Mouse (Mus musculus) neutrophil, adult 5-6 weeks (primary cell): Measurements from ENCODE around the gene Smug1. TPM values are rescaled to one million over a fixed set of nuclear protein-coding genes. Genes with fewer than 3 reads are reported as not detected.
A peak's percentile ranks its signal among the peaks of the same experiment; 100 is the strongest.

Experiments used
- ATAC-seq: fragments of 151-379, 151-347 bp; 2 replicates; pipeline ENCODE4 v1.8.0; 2017; ENCODE audit warnings: mild to moderate bottlenecking, moderate TSS enrichment; ENCODE audit not compliant: insufficient number of reproducible peaks, poor library complexity, low FRiP score, severe bottlenecking; ENCODE audit errors: extremely low read depth
- total RNA-seq: library from RNA; stranded (forward); fragments of 200-1000 nt; gene quantifications from 2 replicates; pipeline ENCODE4 v1.2.3, GENCODE M21; 2017

Gene Smug1
- total RNA-seq: 5.5 and 8.1 TPM in 2 replicates

- ATAC-seq: no peak
These were observed at the start of gene Smug1 for GRCm38 (mm10) chr15:103167042-103167615. Gene Smug1 (minus strand): TSS chr15:103167092.

DNA sequence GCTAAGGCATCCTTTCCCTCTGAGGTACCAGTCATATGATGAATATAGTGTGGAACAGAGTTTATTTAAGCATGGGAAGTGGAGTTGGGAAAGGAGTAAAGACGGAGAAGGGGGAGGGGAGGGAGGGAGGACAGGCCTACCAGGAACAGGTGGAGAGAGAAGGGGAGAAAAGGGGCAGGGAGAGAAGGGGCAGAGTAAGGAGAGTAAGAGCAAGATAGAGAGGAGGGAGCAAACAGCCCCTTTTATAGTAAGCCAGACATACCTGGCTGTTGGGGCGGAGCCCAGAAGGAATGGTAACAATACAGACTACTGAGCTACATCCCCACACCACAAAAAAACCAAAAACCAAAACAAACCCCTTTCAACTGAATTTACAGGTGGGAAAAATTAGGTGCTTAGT, 49.2 kb upstream of the Smug1 start:
- ATAC-seq: no peak

DNA sequence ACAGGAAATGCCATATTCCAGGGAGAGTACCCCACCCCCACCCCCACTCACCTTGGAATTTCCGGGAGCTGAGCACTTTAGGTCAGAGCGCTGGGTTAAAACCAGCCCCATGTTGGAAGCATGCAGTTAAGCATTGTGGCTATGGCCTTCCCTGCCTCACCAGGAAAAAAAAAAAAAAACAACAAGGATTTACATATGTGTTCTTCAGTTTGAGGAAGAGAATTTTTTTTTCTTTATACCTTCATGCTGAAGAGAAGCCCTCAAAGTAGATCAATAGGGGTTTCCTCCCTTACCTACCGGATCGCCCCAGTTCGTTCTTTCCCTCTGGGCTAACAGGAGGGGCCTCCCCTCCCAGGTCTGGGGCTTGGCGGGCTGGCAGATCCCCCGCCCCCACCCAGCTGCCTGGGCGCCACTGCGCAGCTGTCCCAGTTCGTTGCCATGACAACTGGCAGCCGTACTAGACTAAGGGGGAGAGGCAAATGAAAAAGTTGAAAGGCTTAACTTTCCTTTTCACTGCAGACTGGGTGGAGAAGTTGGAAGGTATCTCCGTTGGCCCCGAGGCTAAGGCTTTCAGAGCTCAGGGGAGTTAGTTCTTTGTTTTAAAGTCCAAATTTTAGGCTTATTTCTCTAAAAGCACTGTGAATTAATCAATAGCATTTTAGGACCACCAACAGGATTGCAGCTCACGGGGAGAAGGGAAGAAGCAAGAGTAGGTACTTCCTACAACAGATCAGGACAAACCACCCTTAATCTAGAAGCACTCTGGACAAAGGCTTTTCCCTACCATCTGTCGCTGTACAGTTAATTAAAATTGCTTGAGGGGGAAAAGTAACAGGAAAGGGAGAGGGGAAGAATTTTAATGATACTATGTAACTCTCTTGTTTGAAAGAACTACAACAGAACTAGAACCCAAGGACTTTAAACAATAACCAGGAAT, 48.3 kb upstream of the Smug1 start:
- peak; percentile 55 for ATAC-seq

DNA sequence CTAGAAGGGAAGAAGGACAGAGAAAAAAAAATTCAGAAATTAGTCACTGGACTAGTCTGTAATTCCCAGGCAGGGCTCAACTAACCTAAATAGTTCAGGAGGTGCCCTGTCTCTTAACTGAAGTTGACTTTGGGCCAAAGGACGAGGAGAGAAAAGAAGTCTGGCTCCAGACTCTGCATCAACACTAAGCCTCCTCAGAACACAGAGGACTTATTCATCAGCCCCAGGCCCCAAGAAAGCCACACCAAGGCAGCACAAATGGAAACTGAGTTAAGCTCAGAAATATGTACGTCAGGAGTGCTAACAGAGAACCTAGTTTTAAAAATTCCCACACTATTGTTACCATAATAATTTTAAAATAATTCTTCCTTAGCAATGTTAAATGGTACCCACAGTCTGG, 47.3 kb upstream of the Smug1 start:
- no peak for ATAC-seq

- 0 out of 2 replicates have a peak, but pooled peaks have one; percentile 16 for ATAC-seq
These were observed 38.3 kb upstream of the Smug1 start for GRCm38 (mm10) chr15:103205156-103205555.

DNA sequence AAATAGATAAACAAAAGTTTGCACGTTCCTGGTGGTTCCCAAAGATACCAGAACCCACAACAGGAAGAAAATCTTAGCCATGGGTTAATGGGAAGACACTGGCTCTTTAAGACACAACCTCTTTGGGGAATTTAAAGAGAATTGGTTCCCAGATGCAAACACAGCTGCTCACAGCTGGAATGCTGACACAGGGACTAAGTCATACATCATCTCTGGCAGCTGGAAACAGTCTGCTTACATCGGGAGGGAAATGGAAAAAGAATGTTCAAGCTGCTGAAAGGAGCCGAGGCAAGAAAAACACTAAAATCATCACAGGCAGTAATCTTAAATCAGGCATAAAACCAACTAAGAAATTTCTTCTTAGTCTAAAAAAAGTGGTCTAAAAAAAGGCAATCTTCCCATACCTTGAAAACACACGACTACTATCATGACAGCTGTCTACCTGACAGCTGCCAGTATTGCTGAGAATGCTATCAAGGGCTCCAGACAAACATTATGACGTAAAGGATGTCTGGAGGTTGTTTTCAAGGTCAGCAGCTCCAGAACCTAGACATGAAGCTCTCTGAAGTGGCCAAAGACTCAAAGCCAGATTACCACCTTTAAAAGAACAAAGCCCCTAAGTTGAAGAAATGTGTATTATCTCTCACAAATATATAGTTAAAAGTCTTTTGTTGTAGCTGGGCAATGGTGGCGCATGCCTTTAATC, 35.3 kb upstream of the Smug1 start:
- no peak for ATAC-seq

GRCm38 (mm10) chr15:103197785-103198184, 30.9 kb upstream of the Smug1 start:
- ATAC-seq: no peak

DNA sequence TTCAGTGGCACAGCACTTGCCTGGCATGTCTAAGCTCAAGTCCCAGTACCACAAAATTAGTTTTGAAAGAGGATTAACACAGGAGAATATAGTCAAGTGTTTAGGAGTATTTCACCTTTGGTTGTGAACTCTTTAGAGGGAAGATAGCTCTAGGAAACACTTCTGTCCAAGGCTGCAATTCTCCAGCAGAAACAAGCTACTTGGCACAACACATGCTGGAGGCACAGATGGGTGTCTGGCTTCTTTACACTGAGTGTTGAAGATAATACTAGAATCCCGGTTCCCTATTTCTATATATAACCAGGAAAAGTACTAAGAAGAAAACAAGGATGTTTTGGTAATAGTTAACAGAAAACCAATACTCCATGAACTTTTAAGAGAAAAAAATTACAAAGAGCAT, 29.9 kb upstream of the Smug1 start:
- ATAC-seq: no peak

DNA sequence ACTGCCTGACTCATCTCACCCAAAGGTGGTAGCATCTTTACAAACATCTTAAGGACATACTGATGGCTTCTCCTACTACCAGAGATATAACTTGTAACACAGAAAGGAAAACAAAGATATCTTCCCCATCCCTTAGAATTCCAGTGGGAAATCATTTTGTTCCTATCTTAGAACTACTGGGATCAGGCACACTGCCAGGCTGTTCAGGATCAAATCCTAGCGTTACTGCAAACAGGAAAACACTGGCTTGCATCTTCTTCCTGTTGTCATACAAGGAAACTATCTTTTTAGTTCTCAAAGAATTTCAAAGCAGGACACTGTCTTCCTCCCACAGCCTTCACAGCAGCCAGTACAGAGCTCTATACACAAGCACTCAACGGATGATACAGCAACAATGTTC, 26.7 kb upstream of the Smug1 start:
- ATAC-seq: no peak

- ATAC-seq: peak; percentile 50
These were observed 23.9 kb upstream of the Smug1 start for GRCm38 (mm10) chr15:103190531-103191462.

- no peak for ATAC-seq
These were observed 23.2 kb upstream of the Smug1 start for GRCm38 (mm10) chr15:103190083-103190482.

DNA sequence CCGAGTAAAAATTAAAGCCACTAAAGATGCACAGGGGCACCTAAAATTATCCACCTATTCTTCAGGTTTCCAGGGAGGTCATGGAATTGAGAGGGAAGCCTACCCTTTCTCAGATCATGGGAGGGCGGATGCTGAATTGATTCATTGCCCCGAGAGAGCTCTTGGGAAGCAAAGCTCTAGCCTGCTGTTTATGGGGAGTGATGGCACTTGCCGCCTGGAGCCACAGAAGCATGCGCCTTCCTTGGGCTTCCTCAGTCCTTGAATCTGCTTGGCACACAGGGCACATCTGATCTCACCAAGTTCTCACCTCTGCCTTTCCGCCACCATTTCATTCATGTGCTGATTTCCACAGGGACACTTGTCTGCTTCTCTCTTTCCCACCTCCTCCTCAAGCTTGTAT, 20.9 kb upstream of the Smug1 start:
- ATAC-seq: no peak

GRCm38 (mm10) chr15:103185462-103186198, 18.7 kb upstream of the Smug1 start:
- no peak for ATAC-seq

DNA sequence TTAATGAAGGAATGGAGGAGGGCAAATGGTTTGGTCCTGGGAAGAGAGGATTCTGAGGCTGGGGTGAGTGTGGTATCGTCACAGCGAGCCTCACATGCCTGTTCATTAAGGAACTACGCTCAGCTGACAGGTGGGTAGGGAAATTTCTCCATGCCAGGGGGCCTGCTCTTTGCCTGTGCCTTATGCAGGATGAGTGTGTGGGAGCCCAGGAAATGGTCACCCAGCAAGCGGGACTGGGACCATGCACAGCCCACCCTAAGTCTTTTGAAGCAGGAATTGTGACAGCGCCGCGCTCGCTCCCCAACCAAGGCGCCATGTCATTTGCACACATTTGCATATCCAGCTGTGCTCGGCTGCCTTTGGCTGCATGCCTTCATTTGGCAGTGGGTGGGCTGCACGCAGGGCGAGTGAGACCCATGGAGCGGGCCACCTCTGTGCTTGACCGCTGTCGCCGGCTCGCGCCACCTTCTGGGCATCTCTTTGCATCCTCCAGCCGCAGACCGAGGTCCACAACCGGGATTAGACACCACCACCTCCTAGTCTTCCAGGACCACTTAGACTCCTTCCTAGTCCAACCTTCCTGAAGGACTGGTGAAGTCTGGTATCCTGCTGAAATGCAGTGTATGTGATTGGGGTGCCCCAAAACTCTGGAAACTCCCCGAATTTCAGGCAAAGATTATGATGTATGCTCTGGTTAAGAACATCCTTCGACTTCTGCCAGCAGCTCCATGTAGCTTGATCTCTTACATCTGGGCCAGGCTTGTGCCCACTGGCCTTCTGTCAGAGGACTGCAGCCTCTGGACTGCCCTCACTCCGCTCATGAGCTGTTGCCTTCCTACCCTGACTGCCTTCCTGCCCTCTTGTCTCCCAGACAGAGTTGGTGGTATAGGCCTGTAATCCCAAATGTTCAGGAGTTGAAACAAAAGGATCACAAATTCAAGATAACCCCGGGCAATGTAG, 17.0 kb upstream of the Smug1 start:
- no peak for ATAC-seq

GRCm38 (mm10) chr15:103183135-103183534, 16.2 kb upstream of the Smug1 start:
- ATAC-seq: peak; percentile 45

- ATAC-seq: peak; percentile 51
These were observed 15.4 kb upstream of the Smug1 start for GRCm38 (mm10) chr15:103182166-103182790.

DNA sequence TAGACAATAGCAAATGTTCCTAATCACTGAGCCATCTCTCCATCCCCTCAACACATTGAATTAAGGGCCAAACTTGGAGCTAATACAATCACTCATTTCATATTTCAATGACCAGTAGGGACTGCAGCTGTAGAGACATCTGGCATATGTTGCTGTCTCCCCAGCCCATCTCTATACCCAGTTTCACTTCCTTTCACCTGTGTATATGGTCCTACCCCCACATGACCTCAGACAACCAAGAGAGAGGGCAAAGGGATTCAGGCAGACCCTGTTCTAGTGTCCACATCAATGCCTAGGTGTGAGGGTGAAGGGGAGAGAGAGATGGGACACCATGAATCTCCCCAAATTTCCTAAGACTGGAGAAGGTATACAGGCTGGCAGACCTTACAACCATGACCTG, 13.5 kb upstream of the Smug1 start:
- ATAC-seq: no peak
